Mouse (Mus musculus): ENCODE measurements around the gene Gm9780. TPM values are rescaled to one million over a fixed set of nuclear protein-coding genes. Genes with fewer than 3 reads are reported as not detected.
"Not testable (repeated sequence)": the region's sequence is repeated elsewhere in the genome, so short reads cannot be mapped to it uniquely, and the experiment has no call there.

Gene Gm9780
- total and polyA plus RNA-seq, 3 experiments, result not detected

- H3K36me3 ChIP-seq (ENCODE audit: control insufficient read depth in 1 of 2, insufficient read depth in 2 of 2, low read length in 2 of 2); H3K27ac ChIP-seq (ENCODE audit: control insufficient read depth, low read depth, low read length); H3K79me2 ChIP-seq (ENCODE audit: control insufficient read depth, insufficient read depth, low read length, poor library complexity); H3K9me3 ChIP-seq (replicated peaks; ENCODE audit: insufficient read depth, low read length); DNase-seq (ENCODE audit: low read depth, low spot score); H3K9ac ChIP-seq (ENCODE audit: control insufficient read depth, low read depth, low read length, poor library complexity, severe bottlenecking); H3K4me1 ChIP-seq (ENCODE audit: control insufficient read depth in 1 of 2, insufficient read depth in 2 of 2, low read length in 2 of 2); H3K27me3 ChIP-seq (ENCODE audit: control insufficient read depth in 1 of 2, insufficient read depth in 2 of 2, low read length in 2 of 2); H3K4me3 ChIP-seq (ENCODE audit: control insufficient read depth in 1 of 2, insufficient read depth in 1 of 2, low read depth in 2 of 2, low read length in 2 of 2): not testable (repeated sequence)
These were observed 15.7 kb upstream of the Gm9780 start for GRCm38 (mm10) chr14:26058184-26058583.

GRCm38 (mm10) chr14:26048767-26049166, 6.3 kb upstream of the Gm9780 start:
- not testable (repeated sequence) for DNase-seq (ENCODE audit: low read depth, low spot score); H3K79me2 ChIP-seq (ENCODE audit: control insufficient read depth, insufficient read depth, low read length, poor library complexity); H3K9me3 ChIP-seq (replicated peaks; ENCODE audit: insufficient read depth, low read length); H3K36me3 ChIP-seq (ENCODE audit: control insufficient read depth in 1 of 2, insufficient read depth in 2 of 2, low read length in 2 of 2); H3K27me3 ChIP-seq (ENCODE audit: control insufficient read depth in 1 of 2, insufficient read depth in 2 of 2, low read length in 2 of 2); H3K9ac ChIP-seq (ENCODE audit: control insufficient read depth, low read depth, low read length, poor library complexity, severe bottlenecking); H3K4me1 ChIP-seq (ENCODE audit: control insufficient read depth in 1 of 2, insufficient read depth in 2 of 2, low read length in 2 of 2); H3K4me3 ChIP-seq (ENCODE audit: control insufficient read depth in 1 of 2, insufficient read depth in 1 of 2, low read depth in 2 of 2, low read length in 2 of 2); H3K27ac ChIP-seq (ENCODE audit: control insufficient read depth, low read depth, low read length)

GRCm38 (mm10) chr14:26047026-26047425, 4.5 kb upstream of the Gm9780 start:
- DNase-seq (ENCODE audit: low read depth, low spot score); H3K4me1 ChIP-seq (ENCODE audit: control insufficient read depth in 1 of 2, insufficient read depth in 2 of 2, low read length in 2 of 2); H3K36me3 ChIP-seq (ENCODE audit: control insufficient read depth in 1 of 2, insufficient read depth in 2 of 2, low read length in 2 of 2); H3K27ac ChIP-seq (ENCODE audit: control insufficient read depth, low read depth, low read length); H3K4me3 ChIP-seq (ENCODE audit: control insufficient read depth in 1 of 2, insufficient read depth in 1 of 2, low read depth in 2 of 2, low read length in 2 of 2); H3K27me3 ChIP-seq (ENCODE audit: control insufficient read depth in 1 of 2, insufficient read depth in 2 of 2, low read length in 2 of 2); H3K9ac ChIP-seq (ENCODE audit: control insufficient read depth, low read depth, low read length, poor library complexity, severe bottlenecking); H3K79me2 ChIP-seq (ENCODE audit: control insufficient read depth, insufficient read depth, low read length, poor library complexity); H3K9me3 ChIP-seq (replicated peaks; ENCODE audit: insufficient read depth, low read length): not testable (repeated sequence)

GRCm38 (mm10) chr14:26045007-26045406, 2.5 kb upstream of the Gm9780 start:
- not testable (repeated sequence) for H3K4me3 ChIP-seq (ENCODE audit: control insufficient read depth in 1 of 2, insufficient read depth in 1 of 2, low read depth in 2 of 2, low read length in 2 of 2); H3K79me2 ChIP-seq (ENCODE audit: control insufficient read depth, insufficient read depth, low read length, poor library complexity); H3K27ac ChIP-seq (ENCODE audit: control insufficient read depth, low read depth, low read length); DNase-seq (ENCODE audit: low read depth, low spot score); H3K27me3 ChIP-seq (ENCODE audit: control insufficient read depth in 1 of 2, insufficient read depth in 2 of 2, low read length in 2 of 2); H3K4me1 ChIP-seq (ENCODE audit: control insufficient read depth in 1 of 2, insufficient read depth in 2 of 2, low read length in 2 of 2); H3K36me3 ChIP-seq (ENCODE audit: control insufficient read depth in 1 of 2, insufficient read depth in 2 of 2, low read length in 2 of 2); H3K9ac ChIP-seq (ENCODE audit: control insufficient read depth, low read depth, low read length, poor library complexity, severe bottlenecking); H3K9me3 ChIP-seq (replicated peaks; ENCODE audit: insufficient read depth, low read length)

GRCm38 (mm10) chr14:26035439-26035838, 7.1 kb downstream of the Gm9780 start:
- not testable (repeated sequence) for DNase-seq (ENCODE audit: low read depth, low spot score); H3K9ac ChIP-seq (ENCODE audit: control insufficient read depth, low read depth, low read length, poor library complexity, severe bottlenecking); H3K9me3 ChIP-seq (replicated peaks; ENCODE audit: insufficient read depth, low read length); H3K4me1 ChIP-seq (ENCODE audit: control insufficient read depth in 1 of 2, insufficient read depth in 2 of 2, low read length in 2 of 2); H3K4me3 ChIP-seq (ENCODE audit: control insufficient read depth in 1 of 2, insufficient read depth in 1 of 2, low read depth in 2 of 2, low read length in 2 of 2); H3K36me3 ChIP-seq (ENCODE audit: control insufficient read depth in 1 of 2, insufficient read depth in 2 of 2, low read length in 2 of 2); H3K27ac ChIP-seq (ENCODE audit: control insufficient read depth, low read depth, low read length); H3K27me3 ChIP-seq (ENCODE audit: control insufficient read depth in 1 of 2, insufficient read depth in 2 of 2, low read length in 2 of 2); H3K79me2 ChIP-seq (ENCODE audit: control insufficient read depth, insufficient read depth, low read length, poor library complexity)

- not testable (repeated sequence) for H3K36me3 ChIP-seq (ENCODE audit: control insufficient read depth in 1 of 2, insufficient read depth in 2 of 2, low read length in 2 of 2); H3K27me3 ChIP-seq (ENCODE audit: control insufficient read depth in 1 of 2, insufficient read depth in 2 of 2, low read length in 2 of 2); H3K27ac ChIP-seq (ENCODE audit: control insufficient read depth, low read depth, low read length); H3K4me1 ChIP-seq (ENCODE audit: control insufficient read depth in 1 of 2, insufficient read depth in 2 of 2, low read length in 2 of 2); H3K4me3 ChIP-seq (ENCODE audit: control insufficient read depth in 1 of 2, insufficient read depth in 1 of 2, low read depth in 2 of 2, low read length in 2 of 2); H3K9ac ChIP-seq (ENCODE audit: control insufficient read depth, low read depth, low read length, poor library complexity, severe bottlenecking); H3K9me3 ChIP-seq (replicated peaks; ENCODE audit: insufficient read depth, low read length); H3K79me2 ChIP-seq (ENCODE audit: control insufficient read depth, insufficient read depth, low read length, poor library complexity); DNase-seq (ENCODE audit: low read depth, low spot score)
These were observed 8.1 kb downstream of the Gm9780 start for GRCm38 (mm10) chr14:26034364-26034763.

- not testable (repeated sequence) for H3K4me3 ChIP-seq (ENCODE audit: control insufficient read depth in 1 of 2, insufficient read depth in 1 of 2, low read depth in 2 of 2, low read length in 2 of 2); H3K9me3 ChIP-seq (replicated peaks; ENCODE audit: insufficient read depth, low read length); H3K4me1 ChIP-seq (ENCODE audit: control insufficient read depth in 1 of 2, insufficient read depth in 2 of 2, low read length in 2 of 2); H3K79me2 ChIP-seq (ENCODE audit: control insufficient read depth, insufficient read depth, low read length, poor library complexity); DNase-seq (ENCODE audit: low read depth, low spot score); H3K9ac ChIP-seq (ENCODE audit: control insufficient read depth, low read depth, low read length, poor library complexity, severe bottlenecking); H3K36me3 ChIP-seq (ENCODE audit: control insufficient read depth in 1 of 2, insufficient read depth in 2 of 2, low read length in 2 of 2); H3K27ac ChIP-seq (ENCODE audit: control insufficient read depth, low read depth, low read length); H3K27me3 ChIP-seq (ENCODE audit: control insufficient read depth in 1 of 2, insufficient read depth in 2 of 2, low read length in 2 of 2)
These were observed 16.9 kb downstream of the Gm9780 start for GRCm38 (mm10) chr14:26025653-26026052.
